10 mouse cellular contexts compared by ENCODE assay signal in the genomic region with DNA sequence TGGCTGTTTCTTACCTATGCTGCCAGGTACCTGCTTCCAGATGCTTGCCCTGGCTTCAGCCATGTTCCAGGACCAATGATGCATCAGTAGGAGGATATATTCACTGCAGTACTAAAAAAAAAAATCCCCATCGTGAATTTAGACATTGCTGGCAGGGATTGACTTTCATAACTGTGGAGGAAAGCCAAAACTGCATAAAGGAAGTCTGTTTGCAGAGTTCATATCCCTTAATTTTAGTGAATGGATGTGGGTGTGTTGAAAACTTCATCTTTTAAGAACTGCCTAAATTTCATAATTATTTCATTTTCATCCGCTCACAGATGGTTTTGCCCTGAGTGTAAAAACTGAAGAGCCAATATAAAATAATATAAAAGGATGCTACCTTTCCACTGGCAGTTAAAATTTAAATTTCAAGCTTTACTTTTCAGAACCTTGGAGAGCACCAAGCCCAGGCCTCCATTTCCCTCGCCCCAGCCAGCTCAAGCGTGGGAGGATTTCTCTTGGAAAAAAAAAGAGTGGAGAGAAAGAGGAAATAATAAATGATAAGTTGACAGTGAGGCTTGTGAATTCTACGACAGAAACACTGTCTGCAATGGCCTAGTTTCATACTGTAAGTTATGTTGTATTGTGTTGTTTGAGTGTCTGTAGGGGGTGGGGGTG. TPM values are rescaled to one million over a fixed set of nuclear protein-coding genes. Genes with fewer than 3 reads are reported as not detected.
DNase-seq lines count a peak whose midpoint lies in the region; ATAC-seq lines count a peak whose summit lies in the region.
"Had no signal": no experiment of that assay in that cellular context is flagged by ENCODE, and none has a peak within 500 bp of the region (broad histone marks: within the 10 kb centered on the region; RNA-seq: fewer than 3 reads in every experiment).

No protein-coding gene starts in this region.

- DNase-seq in hindbrain, embryonic 11.5 days (ENCODE audit: low spot score): peak; percentile 36
- DNase-seq in ovary, postnatal 36 days (ENCODE audit: low spot score): peak; percentile 6
- no peak for DNase-seq in ovary, postnatal 10 days (ENCODE audit: low spot score)
- DNase-seq in embryo, embryonic 9.5 days (ENCODE audit: extremely low spot score): peak; percentile 22
- DNase-seq in right cerebral cortex, postnatal 25 days: peak; percentile 31
- no peak for DNase-seq in liver
- DNase-seq: lung, postnatal 36 days; thymus, adult 18-20 months had no signal

- no peak overlapping the region for H3K4me2 ChIP-seq in hindbrain, embryonic 11.5 days (replicated peaks; ENCODE audit: low read depth, low read length)
- no peak overlapping the region for H3K4me2 ChIP-seq in hindbrain, embryonic 16.5 days (ENCODE audit: low read length)

- H3K4me3 ChIP-seq in hindbrain, embryonic 11.5 days (ENCODE audit: low read depth, low read length): no peak overlapping the region
- no peak overlapping the region for H3K4me3 ChIP-seq in hindbrain, embryonic 16.5 days (ENCODE audit: low read length)

- H3K9ac ChIP-seq in hindbrain, embryonic 11.5 days (ENCODE audit: low read depth, low read length): no peak overlapping the region
- no peak overlapping the region for H3K9ac ChIP-seq in hindbrain, embryonic 16.5 days (ENCODE audit: low read depth, low read length)

- no peaks in the 10 kb centered on the region for H3K27me3 ChIP-seq in hindbrain, embryonic 11.5 days (ENCODE audit: control insufficient read depth, insufficient read depth, low read length)
- H3K27me3 ChIP-seq in hindbrain, embryonic 16.5 days (replicated peaks; ENCODE audit: control insufficient read depth, insufficient read depth, low read length): no peaks in the 10 kb centered on the region

- no peaks in the 10 kb centered on the region for H3K4me1 ChIP-seq in hindbrain, embryonic 11.5 days (replicated peaks; ENCODE audit: control insufficient read depth, insufficient read depth, low read length)
- H3K4me1 ChIP-seq in hindbrain, embryonic 16.5 days (ENCODE audit: control insufficient read depth, insufficient read depth, low read depth, low read length): peaks cover 4% of the 10 kb centered on the region; the same call in 1 of the 2 replicates

- H3K36me3 ChIP-seq in hindbrain, embryonic 11.5 days (ENCODE audit: control insufficient read depth, insufficient read depth, low read length): no peaks in the 10 kb centered on the region
- H3K36me3 ChIP-seq in hindbrain, embryonic 16.5 days (ENCODE audit: control insufficient read depth, insufficient read depth, low read length): no peaks in the 10 kb centered on the region

- no peaks in the 10 kb centered on the region for H3K9me3 ChIP-seq in hindbrain, embryonic 11.5 days (ENCODE audit: control insufficient read depth, low read length)
- no peaks in the 10 kb centered on the region for H3K9me3 ChIP-seq in hindbrain, embryonic 16.5 days (ENCODE audit: control insufficient read depth, low read length)

- no peak for ATAC-seq in hindbrain, embryonic 11.5 days (ENCODE audit: low FRiP score)
- no peak for ATAC-seq in hindbrain, embryonic 16.5 days
- ATAC-seq in megakaryocyte, adult 5-6 weeks (ENCODE audit: poor library complexity, severe bottlenecking): no peak

- H3K27ac ChIP-seq in hindbrain, embryonic 11.5 days (ENCODE audit: low read depth, low read length): no peak overlapping the region
- no peak overlapping the region for H3K27ac ChIP-seq in hindbrain, embryonic 16.5 days (ENCODE audit: low read depth, low read length)

- WGBS in hindbrain, embryonic 11.5 days: 40% methylated on average over 5 of the region's 5 CpGs
- 35% methylated on average over 5 of the region's 5 CpGs for WGBS in hindbrain, embryonic 16.5 days

RNA-seq across cellular contexts. Expression of gene Akt3, which starts 50.3 kb away (rescaled TPM):
- 28.9 and 29.8 TPM in 2 replicates for polyA plus RNA-seq in hindbrain, embryonic 11.5 days (2014; fragmentation: Nextera tagmentation; extraction: Ambion mirVana)
- 17.7 and 22.9 TPM in 2 replicates for polyA plus RNA-seq in hindbrain, embryonic 16.5 days (2015; fragmentation: Nextera tagmentation; extraction: Ambion mirVana)
- total RNA-seq in megakaryocyte, adult 5-6 weeks (2015): 45.9 and 50.8 TPM in 2 replicates
- 64.8 and 73.1 TPM in 2 replicates for total RNA-seq in megakaryocyte, adult 5-6 weeks (2017)

Comparison
In these comparisons a context has a peak if more than half of its experiments do, and no peak if none do; other contexts are left out.
1. DNase-seq: peak in hindbrain, embryonic 11.5 days (single experiment), ovary, postnatal 36 days (single experiment), embryo, embryonic 9.5 days (single experiment) and right cerebral cortex, postnatal 25 days (single experiment); none in ovary, postnatal 10 days (single experiment) and liver (single experiment).